Mouse (Mus musculus) lung, postnatal 14 days (tissue): ENCODE data around the gene Ank3.

Source experiments
- DNase-seq: peaks from one replicate; pipeline ENCODE4 v3.0.0; 2021

Ank3 gene

DNA sequence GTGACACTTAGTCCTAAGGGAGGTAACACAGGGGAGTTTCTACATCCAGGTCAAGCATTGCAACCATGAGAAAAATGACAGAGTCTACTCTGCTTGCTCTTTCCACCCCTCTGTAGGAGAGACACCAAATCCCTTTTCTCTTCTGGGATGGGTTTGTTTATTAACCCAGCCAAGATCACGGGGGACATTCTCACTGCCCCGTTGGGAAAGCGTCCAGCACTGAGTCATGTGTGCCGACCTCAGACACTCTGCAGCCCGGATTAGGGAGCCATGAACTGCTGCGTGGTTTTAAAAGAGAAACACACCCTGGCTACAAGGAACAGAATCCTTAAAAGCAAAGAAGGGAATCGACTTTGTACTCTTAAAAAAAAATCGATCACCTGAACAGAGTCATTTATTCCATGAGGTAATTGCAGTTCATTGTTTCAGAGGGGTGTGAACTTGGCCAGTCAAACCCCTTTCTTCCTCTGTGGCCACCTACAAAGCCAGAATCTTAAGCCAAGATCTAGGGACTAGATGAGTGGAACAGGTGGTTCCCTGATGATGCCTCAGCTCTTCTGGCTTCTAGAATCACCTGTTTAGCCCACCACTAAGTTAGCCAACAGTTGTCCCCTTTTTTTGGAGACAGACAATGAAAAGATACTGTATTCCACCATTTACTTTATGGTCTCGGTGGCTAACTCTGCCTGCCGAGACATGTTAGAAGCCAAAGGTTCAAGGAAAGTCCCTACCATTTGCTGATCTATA is 518.3 kb downstream of the Ank3 start:
- DNase-seq = no peak

DNA sequence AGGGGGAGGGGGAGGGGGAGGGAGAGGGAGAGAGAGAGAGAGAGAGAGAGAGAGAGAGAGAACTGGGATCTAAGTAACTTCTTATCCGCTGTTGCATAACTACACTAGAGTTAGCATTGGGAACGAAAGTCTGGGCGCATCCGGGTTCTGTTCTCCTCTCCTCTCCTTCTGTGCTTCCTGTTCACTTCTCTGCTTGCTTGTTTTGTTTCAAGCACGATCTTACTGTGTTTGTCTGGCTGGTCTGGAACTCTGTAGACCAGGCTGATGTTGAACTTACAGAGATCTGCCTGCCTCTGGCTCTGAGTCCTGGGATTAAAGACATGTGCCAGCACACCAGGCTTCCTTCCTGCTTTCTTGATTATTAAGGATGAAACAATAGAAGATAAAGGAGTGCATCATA is 519.1 kb downstream of the Ank3 start:
- DNase-seq = no peak

DNA sequence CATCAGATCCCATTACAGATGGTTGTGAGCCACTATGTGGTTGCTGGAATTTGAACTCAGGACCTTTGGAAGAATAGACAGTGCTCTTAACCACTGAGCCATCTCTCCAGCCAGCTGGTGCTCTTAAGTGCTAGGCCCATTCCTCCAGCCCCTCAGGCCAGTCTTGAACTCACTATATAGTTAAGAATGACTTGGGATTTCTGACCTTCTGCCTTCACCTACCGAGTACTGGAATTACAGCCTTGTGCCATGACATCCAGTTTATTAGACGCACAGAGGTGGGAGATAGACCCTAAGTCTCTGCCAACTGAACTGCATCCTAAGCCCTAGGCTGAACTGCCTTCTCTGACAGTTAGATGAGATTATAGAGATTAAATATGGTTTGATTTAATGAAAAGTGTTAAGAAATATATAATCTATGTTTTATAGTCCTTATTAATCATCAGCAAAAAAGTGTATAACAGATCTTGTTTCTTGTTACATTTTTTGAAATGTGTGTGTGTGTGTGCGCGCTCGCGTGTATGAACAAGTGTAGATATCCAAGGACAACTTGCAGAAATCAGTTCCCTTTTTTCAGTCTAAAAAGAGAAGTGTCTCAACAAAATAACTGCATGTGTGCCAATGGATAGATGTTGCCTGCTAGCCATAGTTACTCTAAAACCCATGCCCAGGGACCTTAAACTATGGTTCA is 520.0 kb downstream of the Ank3 start:
- DNase-seq = no peak

DNA sequence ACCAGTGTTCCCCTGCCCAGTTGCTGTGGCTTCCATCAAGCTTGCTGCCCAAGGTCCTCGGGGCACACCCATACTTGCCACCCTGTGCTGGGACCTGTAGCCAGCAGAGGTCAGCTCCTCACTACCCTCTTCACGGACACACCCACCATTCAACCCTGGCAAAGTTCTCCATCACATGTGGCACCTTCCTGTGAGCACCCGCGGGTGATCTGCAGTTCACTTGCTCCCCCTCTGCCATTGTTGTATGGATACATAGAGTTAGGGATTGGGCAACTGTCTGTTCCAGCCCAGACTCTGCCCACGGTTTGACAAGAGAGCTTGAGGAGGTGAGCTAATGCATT is 520.5 kb downstream of the Ank3 start:
- DNase-seq = no peak

DNA sequence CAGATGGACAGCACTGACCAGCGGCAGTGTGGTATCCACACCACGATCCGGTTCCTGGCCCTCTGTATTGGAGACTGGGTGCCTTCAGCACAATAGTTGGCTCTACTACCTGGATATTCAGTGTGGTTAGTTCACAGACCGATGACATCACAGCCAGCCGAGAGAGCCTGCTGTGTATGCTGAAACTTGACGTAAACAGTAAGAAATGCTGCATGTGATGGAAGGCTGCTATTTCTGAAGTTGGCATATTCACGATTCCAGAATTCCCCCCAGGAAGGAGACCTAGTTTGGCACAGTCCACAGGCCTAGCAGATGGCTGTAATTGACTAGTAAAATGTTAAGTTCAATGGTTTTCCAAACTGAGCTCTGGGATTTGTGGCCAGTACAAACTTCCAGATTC is 521.2 kb downstream of the Ank3 start:
- no peak for DNase-seq

DNA sequence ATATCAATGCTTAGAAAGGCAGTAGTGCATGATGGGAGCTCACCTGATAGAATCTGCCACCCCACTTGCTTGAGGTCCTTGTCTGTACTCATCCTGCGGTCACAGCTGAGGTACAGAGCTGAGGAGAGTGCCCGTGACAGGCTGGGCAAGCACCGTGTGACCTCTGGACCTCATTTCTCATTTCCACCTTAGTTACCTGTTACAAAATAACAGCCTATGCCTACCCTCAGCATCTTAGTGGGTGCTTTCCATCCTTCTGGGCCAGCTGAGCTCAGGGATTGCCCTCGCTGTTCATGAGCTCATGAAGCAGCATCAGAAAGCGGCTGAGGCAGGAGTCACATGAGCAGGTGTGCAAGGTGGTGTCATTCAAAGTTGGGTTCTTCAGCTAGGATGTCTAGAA is 523.5 kb downstream of the Ank3 start:
- DNase-seq = no peak

DNA sequence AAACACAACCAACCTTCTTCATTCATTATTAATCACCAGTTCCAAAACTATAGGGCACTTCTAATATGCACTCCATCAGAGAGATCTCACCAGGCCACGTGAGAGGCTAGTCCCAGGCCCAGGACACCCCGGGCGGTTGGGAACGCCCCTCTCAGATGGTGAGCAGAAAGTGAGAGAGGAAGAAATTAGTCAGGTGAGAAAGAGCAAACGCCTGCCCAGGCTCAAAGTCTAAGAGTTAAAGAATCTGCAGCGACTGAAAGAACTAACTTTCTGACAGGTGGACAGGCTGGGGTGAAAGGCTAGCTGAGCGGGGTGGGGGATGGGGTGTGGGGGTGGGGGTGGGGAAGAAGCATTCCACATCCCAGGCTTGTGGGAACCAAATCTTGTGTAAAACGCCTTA is 525.2 kb downstream of the Ank3 start:
- no peak for DNase-seq

DNA sequence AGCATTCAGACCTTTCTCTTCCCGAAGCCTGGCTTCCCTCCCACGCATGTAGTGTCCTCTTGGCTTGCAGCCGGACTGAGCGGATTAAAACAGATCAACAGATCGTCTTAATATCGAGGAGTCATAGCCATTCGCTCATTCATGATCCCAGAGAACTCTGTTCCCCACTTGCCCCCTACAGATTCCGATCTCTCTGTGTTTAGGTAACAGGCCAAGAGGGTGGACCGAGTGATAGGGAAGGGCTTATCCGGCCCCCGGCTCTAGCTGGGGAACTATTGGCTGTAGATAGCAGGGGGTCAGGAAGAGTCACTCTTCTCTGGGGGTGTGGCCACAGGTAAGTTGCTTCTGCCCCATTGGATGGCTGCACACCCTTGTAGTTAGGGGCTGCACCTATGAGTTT is 525.7 kb downstream of the Ank3 start:
- DNase-seq = no peak

DNA sequence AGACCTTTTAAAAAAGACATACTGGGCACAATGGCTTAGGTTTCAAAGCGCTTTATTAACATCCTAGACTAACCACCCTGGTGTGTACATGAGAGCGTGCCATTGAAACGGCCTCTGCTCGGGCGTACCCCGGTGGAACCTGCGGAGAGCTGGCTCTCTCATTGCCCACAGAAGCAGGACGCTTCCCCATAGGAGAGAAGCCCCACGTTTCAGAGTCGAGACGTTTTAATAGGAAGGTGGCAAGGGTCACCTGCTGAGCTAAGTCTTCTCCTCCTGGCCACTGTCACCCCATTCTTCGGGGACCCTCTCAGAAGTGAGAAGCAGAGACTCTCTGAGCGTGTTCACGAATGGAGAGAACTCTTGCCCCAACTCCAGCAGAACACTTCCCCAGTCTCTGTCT is 526.3 kb downstream of the Ank3 start:
- DNase-seq = no peak

DNA sequence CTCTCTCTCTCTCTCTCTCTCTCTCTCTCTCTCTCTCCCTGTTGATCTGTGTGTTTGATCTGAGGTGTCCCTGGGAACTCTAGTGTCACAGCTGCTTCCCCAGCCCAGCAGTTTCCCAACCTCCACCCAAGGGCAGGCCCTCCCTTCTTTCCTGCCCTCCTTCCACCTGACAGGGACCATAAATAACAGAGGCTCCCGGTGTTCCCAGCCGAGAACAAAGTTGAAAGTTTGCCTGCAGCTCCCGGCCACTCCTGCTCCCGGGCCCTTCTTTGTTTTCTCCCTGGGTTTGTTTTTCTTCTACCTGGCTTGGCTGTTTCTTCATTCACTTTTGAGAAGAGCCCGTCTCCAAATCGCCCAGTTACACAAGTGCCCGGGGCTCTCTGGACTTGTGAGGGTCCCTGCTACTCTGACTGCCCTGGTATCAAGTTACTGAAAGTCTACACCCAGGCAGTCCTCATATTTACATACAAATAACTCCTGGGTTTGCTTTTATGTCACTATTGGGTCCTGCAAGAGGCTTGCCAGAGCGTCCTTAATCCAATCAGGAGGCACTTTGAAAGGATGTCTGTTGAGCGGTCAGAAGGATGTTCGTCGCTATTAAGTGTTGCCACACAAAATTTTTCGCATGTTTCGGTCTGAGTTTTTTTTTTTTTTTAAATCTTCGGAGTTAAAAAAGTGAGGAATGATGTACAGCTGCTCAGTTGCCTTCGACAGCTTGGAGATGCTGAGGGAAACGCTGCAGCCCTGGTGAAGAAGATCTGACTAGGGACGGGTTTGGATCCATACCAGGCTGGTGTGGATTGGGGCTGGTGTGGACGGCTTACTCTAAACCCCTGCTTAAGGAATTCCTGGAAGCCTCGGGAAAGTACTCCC is 526.9 kb downstream of the Ank3 start:
- DNase-seq = no peak

DNA sequence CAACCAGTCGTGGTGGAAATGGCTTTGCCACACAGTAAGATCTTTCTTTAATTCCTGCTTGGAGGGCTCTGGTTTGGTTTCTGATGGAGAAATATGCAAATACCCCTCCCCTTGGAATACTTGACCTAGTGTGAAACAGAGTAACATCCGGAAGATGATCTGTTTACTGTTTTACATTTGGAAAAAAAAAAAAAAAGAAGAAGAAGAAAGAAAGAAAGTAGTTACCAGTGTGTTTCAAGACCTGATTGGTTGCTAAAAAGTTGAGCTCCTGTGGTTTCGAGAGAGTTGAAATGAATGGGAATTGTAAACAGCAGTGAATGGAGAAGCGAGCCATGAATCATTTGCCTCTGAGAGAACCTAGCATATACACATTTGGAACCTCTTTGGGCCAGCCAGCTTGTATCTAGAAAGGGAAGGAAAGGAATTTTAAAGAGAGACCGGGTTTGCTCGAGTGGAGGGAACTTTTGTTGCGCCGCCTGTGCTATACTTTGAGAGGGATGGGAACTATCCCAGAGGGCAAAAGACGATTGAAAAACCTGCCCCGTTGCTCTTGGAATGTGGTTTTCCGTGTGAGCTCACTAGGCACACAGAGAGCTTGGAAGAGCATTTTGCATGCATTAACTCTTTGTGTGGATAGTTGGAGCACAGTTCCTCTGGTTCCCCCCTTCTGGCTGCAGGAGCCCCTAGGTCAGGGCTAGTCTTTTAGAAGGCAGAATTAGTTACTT is 527.7 kb downstream of the Ank3 start:
- no peak for DNase-seq

DNA sequence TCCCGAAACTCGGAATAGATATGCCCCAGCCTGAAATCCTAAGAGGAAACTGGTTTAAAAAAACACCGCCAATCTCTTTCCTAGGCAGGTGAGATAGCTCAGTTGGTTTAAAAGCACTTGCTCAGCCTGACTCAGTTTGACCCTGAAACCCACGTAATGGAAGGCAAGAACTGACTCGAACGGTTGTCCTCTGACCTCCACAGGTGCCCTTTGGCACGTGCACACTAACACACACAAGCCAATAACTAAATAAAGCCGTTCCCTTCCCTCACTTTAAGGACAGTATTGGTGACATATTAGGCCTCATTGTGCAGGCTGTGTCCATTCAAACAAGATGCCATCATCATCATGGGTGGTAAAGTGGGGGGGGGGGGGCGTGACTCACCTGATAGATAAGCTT is 528.4 kb downstream of the Ank3 start:
- no peak for DNase-seq

DNA sequence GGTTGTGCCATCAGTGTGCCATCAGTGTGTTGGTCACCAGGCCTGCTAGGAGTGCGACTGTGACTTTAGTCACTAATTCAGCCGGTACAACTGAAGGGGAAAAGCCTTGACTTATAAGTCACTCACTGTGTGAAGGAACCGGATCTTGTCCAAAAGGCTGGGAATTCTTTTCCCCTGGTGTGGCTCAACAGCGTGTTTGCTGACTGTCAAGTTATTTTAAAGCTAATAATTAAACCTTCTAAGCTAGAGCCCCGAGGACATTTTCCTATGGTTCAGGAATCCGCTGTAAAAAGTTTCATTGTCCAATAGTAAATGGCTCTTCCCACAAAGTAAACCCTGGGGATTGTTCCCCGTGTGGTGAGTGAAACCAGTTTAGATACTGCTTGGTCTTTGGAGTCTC is 529.8 kb downstream of the Ank3 start:
- DNase-seq = no peak

DNA sequence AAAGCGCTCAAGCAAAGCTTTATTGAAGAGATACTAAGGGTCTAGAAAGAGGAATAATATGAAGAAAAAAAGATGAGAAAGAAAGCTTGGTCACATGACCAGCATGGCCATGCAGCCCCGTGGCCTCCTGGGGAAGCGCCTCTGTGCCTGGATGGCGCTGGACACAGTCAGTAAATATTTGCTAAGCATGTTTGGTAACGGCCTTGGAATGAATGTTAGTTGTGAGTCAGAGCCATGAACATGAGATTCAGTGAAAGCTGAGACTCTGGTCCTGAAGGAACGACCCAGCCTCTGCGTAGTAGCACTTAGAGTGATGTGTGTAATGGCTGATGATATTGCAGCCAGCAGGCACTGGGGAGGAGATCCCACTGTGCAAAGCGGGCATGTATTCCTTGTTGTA is 531.9 kb downstream of the Ank3 start:
- no peak for DNase-seq

DNA sequence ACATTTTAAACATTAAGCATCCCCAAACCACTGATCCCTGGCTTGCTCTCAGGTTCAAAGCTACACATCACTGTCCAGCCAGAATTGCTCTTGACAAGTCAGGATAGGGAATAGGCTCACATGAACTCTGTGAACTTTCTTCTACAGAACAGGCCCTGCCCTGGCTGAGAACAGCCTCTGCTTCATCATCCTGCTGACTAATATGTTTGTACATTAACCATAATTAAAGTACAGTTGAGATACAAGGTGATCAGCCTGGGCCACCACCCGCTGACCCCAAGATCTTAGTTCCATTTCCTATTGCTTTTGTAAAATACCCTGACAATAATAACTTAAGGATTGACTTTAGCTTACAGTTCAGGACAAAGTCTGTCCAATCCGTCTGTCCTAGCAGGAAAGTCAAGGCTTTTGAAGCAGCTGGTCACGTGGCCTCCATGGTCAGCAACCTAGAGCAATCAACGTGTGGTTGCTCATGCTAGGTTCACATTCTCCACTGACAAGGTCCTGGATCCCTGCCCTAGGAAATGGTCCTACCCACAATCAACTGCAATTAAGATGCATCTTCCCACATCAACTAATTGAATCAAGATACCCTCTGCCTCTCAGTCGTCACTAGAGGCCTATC is 538.0 kb downstream of the Ank3 start:
- no peak for DNase-seq

DNA sequence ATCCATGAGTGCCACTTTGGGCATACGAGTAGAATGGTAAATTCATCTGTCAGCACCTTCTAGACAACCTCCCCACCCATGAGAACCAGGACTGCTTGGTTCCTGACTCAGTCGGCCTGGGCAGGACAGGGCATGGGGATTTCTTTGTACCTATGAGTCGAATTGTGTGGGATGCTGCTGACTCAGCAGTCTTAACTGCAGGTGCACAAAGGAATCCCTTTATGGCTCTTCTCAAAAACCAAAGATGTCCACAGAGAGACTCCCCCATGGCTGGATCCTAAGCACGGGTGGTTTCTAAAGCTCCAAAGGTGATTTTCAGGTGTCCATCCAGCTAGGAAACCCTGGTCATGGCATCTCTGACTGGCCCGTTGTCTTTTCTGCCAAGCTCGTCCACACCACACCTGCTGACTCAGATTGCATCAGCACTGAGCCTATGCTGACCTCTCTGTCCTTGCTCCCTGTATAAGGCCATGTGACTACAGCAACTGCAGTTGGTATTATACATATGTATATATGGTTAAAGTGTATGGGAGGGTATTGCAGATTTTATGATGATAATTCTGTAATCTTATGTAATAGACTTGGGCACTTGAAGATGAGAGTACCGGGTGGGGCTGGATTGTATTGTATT is 538.8 kb downstream of the Ank3 start:
- DNase-seq = no peak

DNA sequence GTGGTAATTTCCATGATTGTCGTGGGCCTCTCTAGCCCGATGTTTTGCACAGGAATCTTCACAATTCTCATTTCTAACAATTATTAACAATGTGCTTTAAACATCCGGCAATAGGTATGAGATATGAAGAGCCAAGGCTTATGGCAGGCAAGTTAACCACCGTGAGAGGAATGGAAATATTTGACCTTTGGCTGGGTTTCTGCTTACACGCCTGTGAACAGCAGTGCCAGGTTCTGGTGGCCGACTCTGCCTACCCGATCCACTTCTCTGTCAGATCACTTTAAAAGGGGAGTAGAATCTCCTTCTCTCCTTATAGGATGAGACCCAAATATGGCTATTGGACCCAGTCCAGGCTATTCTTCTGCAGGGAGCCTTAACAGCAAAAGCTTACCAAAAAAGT is 540.6 kb downstream of the Ank3 start:
- DNase-seq = no peak

DNA sequence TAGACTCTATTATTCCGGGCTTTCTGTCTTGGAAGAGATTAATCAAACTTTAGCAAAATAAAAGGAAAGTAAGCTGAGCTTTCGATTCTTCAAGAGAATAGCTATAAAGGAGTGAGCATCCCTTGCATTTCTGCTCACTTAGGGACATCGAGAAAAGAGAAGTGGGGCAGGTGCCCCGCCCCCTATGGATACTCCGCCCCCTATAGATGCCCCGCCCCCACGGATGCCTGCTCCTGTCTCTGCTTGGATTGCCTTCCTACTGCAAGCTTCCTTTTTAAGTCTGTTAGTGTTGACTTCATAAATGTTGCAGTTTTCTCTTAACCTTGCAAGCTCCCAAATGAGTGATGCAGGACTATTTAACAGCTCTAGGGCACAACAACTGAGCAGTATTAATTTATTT is 541.4 kb downstream of the Ank3 start:
- no peak for DNase-seq

DNA sequence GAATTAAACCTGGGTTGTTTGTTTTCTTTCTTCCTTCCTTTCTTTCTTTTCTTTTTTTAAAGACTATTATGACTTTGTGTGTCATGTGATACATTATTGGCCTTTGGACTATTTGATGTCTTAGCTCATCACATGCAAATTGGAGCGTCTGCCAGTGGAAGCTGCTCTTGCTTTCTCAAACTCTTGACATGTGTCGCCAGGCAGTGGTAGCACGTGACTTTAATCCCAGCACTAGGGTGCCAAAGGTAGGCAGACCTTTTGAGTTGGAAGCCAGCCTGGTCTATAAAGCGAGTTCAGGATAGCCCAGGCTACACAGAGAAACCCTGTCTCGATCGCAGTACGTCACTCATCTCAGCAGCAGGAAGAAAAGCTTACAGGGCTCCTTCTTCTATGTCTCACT is 542.4 kb downstream of the Ank3 start:
- DNase-seq = no peak

DNA sequence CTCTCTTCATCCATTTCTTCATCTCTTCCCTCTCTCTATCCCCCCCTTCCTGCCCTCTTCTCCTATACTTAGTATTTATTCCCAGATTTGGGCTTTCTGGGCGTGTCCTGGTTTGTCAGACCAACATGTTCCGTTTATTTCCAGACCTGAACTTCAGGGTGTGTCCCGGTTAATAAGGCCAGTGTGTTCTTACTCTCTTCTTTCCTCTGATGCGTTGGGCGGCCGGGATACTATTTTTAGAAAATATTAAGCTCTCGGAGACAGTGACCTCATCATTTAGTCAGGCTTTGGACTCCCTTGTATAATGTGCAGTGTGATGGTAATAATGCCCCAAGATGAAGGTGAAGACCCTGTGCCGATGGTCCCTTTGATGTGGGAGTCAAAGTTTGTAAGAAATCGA is 546.3 kb downstream of the Ank3 start:
- no peak for DNase-seq

DNA sequence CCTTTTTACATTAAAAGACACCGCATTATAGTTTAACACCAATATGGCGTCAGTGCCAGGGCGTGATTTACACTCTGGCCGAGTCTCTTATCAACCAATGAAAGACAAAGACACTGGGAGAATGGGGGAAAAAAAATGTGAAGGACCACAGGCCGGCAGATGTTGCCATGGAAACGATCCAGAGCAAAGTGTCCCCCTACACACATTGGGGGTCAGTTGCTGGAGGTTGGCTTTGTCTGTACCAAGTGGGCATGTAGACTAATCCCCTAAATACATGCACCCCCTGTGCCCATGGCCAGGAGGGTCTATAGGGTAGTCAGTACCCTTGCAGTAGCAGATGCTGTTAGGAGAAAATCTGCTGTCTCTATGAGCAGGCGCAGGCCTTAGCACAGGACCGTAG is 547.3 kb downstream of the Ank3 start:
- DNase-seq = no peak

DNA sequence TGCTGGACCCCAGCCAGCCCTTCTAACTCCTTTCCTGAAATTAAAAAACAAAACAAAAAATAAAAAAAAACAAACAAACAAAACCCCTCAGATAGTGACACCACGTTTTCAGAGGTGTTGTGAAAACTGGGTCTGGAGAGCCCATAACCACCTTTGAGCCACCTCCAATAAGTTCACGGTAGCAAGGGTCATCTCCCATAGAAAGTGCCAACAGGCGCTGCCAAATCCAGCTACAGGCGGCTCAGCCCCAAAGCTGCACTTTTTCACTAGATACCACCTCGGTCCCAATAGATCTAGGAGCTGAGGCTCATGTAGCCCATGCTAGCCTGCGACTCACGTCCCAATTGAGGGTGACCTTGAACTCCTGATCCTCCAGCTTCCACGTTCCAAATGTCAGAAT is 547.7 kb downstream of the Ank3 start:
- DNase-seq = no peak
